Mouse (Mus musculus): ENCODE data around the gene Ror2.
A peak's percentile ranks its signal among the peaks of the same experiment; 100 is the strongest.

Ror2 gene

GRCm38 (mm10) chr13:53233826-53234786 lies 51.8 kb downstream of the Ror2 start:
- peak; percentile 46 for DNase-seq (ENCODE audit: extremely low spot score, low spot score)

DNA sequence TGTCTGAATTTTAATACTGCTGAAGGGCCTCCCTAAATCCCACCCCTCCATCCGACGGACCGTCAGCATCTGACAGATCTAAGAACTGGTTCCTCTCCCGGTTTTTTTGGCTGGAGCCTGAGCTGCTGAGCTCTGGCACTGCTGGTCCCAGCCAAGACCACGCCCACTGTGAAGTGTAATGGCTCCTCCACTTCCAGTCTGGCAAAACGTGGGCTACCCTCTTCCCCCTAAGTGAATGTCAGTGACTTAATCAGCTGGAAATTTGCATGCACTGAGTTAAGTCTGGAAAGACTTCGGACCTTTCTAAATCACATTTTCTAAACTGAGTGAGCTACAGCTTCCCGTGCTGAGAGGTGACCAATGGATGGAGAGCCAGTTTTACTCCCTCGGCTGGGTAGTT lies 52.5 kb downstream of the Ror2 start:
- peak; percentile 51 for DNase-seq (ENCODE audit: extremely low spot score, low spot score)

- DNase-seq (ENCODE audit: extremely low spot score, low spot score) = no peak
Observed at GRCm38 (mm10) chr13:53232419-53232818, 53.5 kb downstream of the Ror2 start.

DNA sequence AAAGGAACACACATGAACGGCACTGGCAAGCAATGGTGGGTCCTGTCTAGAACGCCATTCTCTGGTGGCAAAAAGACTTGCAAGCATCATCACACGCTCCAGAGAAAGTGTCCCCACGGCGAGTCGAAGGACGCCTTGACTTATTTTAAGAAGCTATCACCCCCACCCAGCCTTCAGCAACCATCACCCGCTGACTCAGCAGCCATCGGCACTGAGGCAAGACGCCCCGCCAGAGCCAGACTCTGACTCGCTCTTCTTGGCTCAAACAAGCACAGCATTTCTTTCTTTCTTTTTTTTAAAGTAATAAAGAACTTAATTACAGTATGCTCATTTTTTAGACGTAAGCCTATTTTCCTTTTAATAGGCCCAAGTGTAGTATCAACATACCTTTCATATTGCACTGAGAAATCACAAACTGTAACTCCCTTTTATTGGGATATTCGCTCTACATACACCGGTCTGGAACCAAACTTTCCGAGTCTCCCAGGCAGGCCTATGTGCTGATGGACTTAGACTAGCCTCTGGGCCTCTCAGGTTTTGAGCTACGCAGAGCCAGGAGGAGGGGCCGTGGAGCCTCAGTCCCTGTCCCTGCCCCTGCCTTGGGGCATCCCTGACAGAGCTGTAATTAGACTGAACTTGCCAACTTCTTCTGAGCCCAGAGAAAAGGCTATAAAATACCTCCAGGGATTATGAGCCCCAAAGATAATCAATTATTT lies 55.3 kb downstream of the Ror2 start:
- DNase-seq (ENCODE audit: extremely low spot score, low spot score) = no peak

- no peak for DNase-seq (ENCODE audit: extremely low spot score, low spot score)
Observed at GRCm38 (mm10) chr13:53227019-53227418, 58.9 kb downstream of the Ror2 start.

- no peak for DNase-seq (ENCODE audit: extremely low spot score, low spot score)
Observed at GRCm38 (mm10) chr13:53226461-53226860, 59.5 kb downstream of the Ror2 start.

DNA sequence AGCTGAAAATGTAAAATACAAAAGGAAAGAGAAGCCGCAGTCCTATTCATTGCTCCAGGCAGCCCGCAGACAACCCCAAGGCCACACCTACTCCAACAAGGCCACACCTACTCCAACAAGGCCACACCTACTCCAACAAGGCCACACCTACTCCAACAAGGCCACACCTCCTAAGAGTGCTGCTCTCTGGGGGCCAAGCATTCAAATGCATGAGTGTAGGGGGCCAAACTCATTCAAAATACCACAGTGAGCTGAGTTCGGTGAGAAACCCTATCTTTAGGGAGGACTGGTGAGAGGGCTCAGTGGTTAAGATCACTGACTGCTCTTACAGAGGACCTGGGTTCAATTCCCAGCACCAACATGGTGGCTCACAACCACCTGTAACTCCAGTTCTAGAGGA lies 60.0 kb downstream of the Ror2 start:
- no peak for DNase-seq (ENCODE audit: extremely low spot score, low spot score)

DNA sequence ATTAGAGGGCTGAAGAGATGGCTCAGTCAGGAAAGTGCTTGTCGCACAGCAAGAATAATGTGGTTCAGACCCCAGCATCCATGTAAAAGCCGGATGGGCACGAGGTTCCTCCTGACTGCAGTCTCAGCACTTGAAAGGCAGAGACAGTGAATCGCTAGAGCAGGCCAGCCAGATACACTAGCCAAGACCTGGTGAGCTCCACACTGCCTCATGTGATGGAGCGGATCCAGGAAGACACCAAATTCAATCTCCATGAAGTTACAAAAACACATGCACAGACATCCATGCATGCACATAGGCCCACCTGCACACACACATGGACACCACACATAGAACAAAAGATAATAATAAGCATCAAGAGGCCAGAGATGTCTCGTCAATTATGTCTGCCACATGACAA lies 64.7 kb downstream of the Ror2 start:
- DNase-seq (ENCODE audit: extremely low spot score, low spot score) = no peak

- no peak for DNase-seq (ENCODE audit: extremely low spot score, low spot score)
Observed at GRCm38 (mm10) chr13:53219889-53220288, 66.0 kb downstream of the Ror2 start.

DNA sequence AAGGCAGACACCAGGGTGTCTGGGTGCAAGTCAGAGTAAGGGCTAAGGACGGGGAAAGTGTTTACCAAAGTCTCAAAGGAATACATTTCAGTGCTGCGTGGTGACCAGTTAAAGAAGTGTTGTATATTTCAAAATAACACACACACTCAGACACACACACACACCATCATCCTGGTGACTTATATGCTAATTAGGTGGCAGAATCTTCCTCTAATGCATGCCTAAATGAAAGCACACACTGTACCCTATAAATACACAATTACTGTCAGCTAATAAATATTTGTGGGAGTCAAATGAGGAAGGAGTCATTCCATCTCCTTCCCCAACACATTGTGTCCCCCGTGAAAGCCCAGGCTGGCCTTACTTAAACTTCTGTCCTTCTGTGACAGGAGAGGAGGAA lies 66.5 kb downstream of the Ror2 start:
- no peak for DNase-seq (ENCODE audit: extremely low spot score, low spot score)

- no peak for DNase-seq (ENCODE audit: extremely low spot score, low spot score)
Observed at GRCm38 (mm10) chr13:53217396-53217975, 68.4 kb downstream of the Ror2 start.

GRCm38 (mm10) chr13:53211971-53212733 lies 73.8 kb downstream of the Ror2 start:
- DNase-seq (ENCODE audit: extremely low spot score, low spot score) = peak; percentile 70

DNA sequence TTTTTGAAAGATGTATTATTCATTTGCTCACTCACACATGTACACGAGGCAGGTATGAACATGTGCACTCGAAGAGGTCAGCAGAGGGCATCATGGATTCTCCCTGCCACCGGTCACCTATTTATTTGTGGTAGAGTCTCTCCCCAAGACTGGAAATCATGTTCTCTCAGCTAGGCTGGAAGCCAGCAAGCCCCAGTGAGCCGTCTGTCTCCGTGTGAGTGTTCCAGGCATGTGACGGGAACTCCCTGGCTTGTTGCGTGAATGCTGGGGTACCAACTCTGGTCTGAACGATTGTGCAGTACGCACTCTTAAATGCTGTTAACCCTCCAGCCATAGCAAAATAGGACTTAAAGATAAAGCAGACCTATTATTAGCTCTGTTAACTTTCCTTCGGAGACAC lies 77.4 kb downstream of the Ror2 start:
- no peak for DNase-seq (ENCODE audit: extremely low spot score, low spot score)

- DNase-seq (ENCODE audit: extremely low spot score, low spot score) = peak; percentile 74
Observed at GRCm38 (mm10) chr13:53205128-53205911, 80.6 kb downstream of the Ror2 start.

DNA sequence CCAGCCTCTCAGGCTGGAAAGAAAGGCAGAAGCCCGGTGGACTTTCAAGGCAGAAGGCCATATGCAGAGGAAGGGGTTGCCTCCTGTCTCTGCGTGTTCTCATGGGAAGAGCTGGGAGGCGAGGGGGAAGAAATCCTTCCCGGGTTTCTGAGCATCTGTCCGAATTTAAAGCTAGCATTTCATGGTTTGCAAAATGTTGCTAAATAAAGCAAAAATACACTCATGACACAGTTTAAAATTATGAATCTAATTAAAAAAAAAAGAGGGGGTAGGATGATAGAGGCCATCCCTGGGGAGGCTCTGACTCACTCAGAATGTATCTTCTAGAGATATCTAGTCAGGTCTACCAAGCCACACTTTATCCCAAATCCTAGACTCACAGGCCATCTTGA lies 83.5 kb downstream of the Ror2 start:
- DNase-seq (ENCODE audit: extremely low spot score, low spot score) = no peak

GRCm38 (mm10) chr13:53201628-53202438 lies 84.1 kb downstream of the Ror2 start:
- peak; percentile 73 for DNase-seq (ENCODE audit: extremely low spot score, low spot score)

DNA sequence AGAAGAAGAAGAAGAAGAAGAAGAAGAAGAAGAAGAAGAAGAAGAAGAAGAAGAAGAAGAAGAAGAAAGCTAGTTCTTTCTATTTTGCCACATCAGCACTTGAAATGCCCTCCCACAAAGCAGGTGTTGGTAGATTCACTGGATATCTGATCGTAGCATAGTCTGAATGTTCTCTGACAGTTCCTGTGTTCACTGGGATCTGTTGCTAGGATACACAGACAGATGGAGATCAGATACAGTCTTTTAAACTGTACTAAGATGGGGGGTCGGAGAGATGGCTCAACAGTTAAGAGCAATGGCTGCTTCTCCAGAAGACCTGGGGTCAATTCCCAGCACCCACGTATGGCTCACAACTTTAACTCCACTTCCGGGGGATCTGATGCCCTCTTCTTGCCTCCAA lies 85.8 kb downstream of the Ror2 start:
- DNase-seq (ENCODE audit: extremely low spot score, low spot score) = no peak

- no peak for DNase-seq (ENCODE audit: extremely low spot score, low spot score)
Observed at GRCm38 (mm10) chr13:53199262-53199661, 86.7 kb downstream of the Ror2 start.

- no peak for DNase-seq (ENCODE audit: extremely low spot score, low spot score)
Observed at GRCm38 (mm10) chr13:53196690-53197089, 89.2 kb downstream of the Ror2 start.

All from neural tube, embryonic 10.5 days (tissue).